Mouse (Mus musculus): ENCODE measurements around the gene Fank1. TPM values are rescaled to one million over a fixed set of nuclear protein-coding genes. Genes with fewer than 3 reads are reported as not detected.
"Not testable (repeated sequence)": the region's sequence is repeated elsewhere in the genome, so short reads cannot be mapped to it uniquely, and the experiment has no call there.

The Fank1 gene
- total and polyA plus RNA-seq, 2 experiments from 2014 or later: 3.6 to 6.0 TPM

- DNase-seq (ENCODE audit: low spot score) (no peak), ATAC-seq (no peak)
- TF ChIP-seq CTCF (IDR thresholded peaks at IDR 0.05; ENCODE audit: low read depth): no peak
- Histone ChIP-seq H3K27me3 (ENCODE audit: insufficient read depth, low read length) (no peaks in the 10 kb centered on the region), H3K4me2 (ENCODE audit: low read depth, low read length) (no peak overlapping the region), H3K9ac (replicated peaks; ENCODE audit: low read length) (no peak overlapping the region), H3K4me3 (ENCODE audit: low read length) (no peak overlapping the region), H3K27ac (no peak overlapping the region), H3K9me3 (ENCODE audit: low read length) (no peaks in the 10 kb centered on the region), H3K4me1 (ENCODE audit: insufficient read depth, low read length) (no peaks in the 10 kb centered on the region), H3K36me3 (ENCODE audit: insufficient read depth, low read length) (no peaks in the 10 kb centered on the region)
- 97% methylated on average over 8 of the region's 8 CpGs for WGBS
These were observed 103.1 kb downstream of the Fank1 start for GRCm38 (mm10) chr7:133879761-133880160.

GRCm38 (mm10) chr7:133884759-133885431 is 108.2 kb downstream of the Fank1 start:
- H3K9ac ChIP-seq (replicated peaks; ENCODE audit: low read length); ATAC-seq; H3K4me3 ChIP-seq (ENCODE audit: low read length); H3K36me3 ChIP-seq (ENCODE audit: insufficient read depth, low read length); H3K4me2 ChIP-seq (ENCODE audit: low read depth, low read length); H3K27ac ChIP-seq; H3K4me1 ChIP-seq (ENCODE audit: insufficient read depth, low read length); DNase-seq (ENCODE audit: low spot score); H3K9me3 ChIP-seq (ENCODE audit: low read length); H3K27me3 ChIP-seq (ENCODE audit: insufficient read depth, low read length): not testable (repeated sequence)
- 34% methylated on average over 5 of the region's 9 CpGs for WGBS

DNA sequence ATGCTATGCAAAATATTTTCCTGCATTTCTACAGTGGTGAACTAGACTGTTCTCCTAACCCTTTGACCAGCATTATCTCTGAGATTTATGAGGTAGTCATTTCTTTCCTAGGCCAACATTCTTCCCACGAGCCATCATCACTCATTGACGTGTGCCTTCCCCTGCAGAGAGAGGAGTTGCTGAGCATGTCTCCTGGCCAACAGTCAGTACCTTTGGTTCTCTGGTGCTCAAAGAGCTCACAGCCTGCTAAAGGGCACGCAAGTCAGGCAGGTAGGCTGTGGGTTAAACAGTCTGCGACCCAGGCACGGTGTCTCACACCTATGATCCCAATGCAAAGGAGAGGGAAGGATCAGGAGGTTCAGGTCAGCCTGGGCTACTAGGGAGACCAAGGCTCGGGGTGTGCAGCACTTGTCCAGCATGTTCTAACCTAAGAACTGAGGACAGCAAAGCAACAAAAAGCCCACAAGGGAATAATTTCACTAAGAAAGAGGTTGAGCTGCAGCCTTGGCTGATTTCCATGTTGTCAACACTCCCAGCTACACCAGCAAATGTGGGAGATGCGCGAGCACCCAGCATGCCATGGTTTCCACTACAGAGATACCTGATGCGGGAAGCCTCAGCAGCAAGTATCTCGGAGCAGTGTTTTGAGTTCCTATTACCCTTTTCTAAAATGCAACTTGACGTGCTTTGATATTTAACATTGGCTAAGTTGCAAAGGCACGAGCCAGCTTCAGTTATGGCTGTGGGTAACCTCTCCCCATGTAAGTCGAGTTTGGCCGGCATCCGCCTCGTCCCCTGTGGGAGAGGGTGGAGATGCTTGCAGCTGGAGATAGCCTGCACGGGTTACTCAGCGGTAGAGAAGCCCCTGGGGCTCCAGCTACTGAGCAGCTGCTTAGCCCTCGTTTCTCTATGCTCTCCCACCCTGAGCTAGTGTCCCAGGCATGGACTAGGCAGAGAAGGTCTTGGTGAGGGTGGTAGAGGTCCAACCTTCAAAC is 112.6 kb downstream of the Fank1 start:
- DNase-seq (ENCODE audit: low spot score) (no peak), ATAC-seq (no peak)
- no peak for TF ChIP-seq CTCF (IDR thresholded peaks at IDR 0.05; ENCODE audit: low read depth)
- Histone ChIP-seq H3K27ac (no peak overlapping the region), H3K9ac (replicated peaks; ENCODE audit: low read length) (no peak overlapping the region), H3K9me3 (ENCODE audit: low read length) (no peaks in the 10 kb centered on the region), H3K36me3 (ENCODE audit: insufficient read depth, low read length) (no peaks in the 10 kb centered on the region), H3K4me3 (ENCODE audit: low read length) (no peak overlapping the region), H3K4me1 (ENCODE audit: insufficient read depth, low read length) (no peaks in the 10 kb centered on the region), H3K4me2 (ENCODE audit: low read depth, low read length) (no peak overlapping the region), H3K27me3 (ENCODE audit: insufficient read depth, low read length) (no peaks in the 10 kb centered on the region)
- WGBS: 84% methylated on average over 19 of the region's 19 CpGs

DNA sequence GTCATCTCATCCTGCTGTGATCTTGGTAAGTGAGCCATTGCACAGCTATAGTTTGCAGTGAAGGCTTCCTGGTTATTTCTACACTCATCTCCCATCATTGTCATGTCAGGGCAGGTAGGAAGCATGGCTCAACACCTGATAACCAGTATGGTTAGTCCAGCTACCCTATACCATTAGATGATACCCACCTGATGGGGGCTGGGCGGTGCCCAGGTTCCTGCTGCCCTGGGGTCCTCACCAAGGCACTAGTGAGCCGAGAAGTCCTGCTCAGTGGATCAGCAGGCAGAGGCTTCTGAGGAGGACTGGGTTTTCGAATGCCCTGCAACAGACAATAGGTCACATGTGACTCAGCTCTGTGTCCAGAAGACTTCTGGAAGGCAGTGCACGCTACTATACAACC is 113.3 kb downstream of the Fank1 start:
- Histone ChIP-seq H3K4me1 (ENCODE audit: insufficient read depth, low read length) (no peaks in the 10 kb centered on the region), H3K27me3 (ENCODE audit: insufficient read depth, low read length) (no peaks in the 10 kb centered on the region), H3K27ac (no peak overlapping the region), H3K9me3 (ENCODE audit: low read length) (no peaks in the 10 kb centered on the region), H3K4me2 (ENCODE audit: low read depth, low read length) (no peak overlapping the region), H3K4me3 (ENCODE audit: low read length) (no peak overlapping the region), H3K9ac (replicated peaks; ENCODE audit: low read length) (no peak overlapping the region), H3K36me3 (ENCODE audit: insufficient read depth, low read length) (no peaks in the 10 kb centered on the region)
- TF ChIP-seq CTCF (IDR thresholded peaks at IDR 0.05; ENCODE audit: low read depth): no peak
- DNase-seq (ENCODE audit: low spot score) (no peak), ATAC-seq (no peak)
- 91% methylated on average over 4 of the region's 4 CpGs for whole genome bisulfite sequencing

GRCm38 (mm10) chr7:133891298-133891697 is 114.6 kb downstream of the Fank1 start:
- 91% methylated on average over 9 of the region's 9 CpGs for WGBS
- no peak for TF ChIP-seq CTCF (IDR thresholded peaks at IDR 0.05; ENCODE audit: low read depth)
- H3K9ac ChIP-seq (replicated peaks; ENCODE audit: low read length): no peak overlapping the region
- no peaks in the 10 kb centered on the region for H3K27me3 ChIP-seq (ENCODE audit: insufficient read depth, low read length)
- H3K27ac ChIP-seq: no peak overlapping the region
- H3K9me3 ChIP-seq (ENCODE audit: low read length): no peaks in the 10 kb centered on the region
- no peak for DNase-seq (ENCODE audit: low spot score)
- no peak overlapping the region for H3K4me2 ChIP-seq (ENCODE audit: low read depth, low read length)
- H3K4me3 ChIP-seq (ENCODE audit: low read length): no peak overlapping the region
- H3K4me1 ChIP-seq (ENCODE audit: insufficient read depth, low read length): no peaks in the 10 kb centered on the region
- H3K36me3 ChIP-seq (ENCODE audit: insufficient read depth, low read length): no peaks in the 10 kb centered on the region
- ATAC-seq: no peak

DNA sequence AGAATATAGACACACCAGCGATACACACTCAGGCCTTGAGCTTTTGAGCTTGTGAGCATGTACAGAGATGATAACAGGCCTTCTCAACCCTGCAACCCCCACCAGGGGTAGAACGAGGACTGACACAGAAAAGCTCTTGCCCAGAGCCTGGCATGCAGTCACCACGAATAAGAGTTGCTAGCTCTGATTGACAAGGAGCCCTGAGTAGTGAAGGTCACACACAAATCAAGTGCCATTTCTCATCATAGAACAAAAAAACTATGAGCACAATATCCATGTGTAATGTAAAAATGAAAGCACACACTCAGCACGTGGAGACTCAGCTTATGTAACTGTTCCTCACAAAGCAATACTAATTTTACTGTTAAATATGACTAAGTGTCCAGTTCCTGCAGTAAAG is 115.1 kb downstream of the Fank1 start:
- Histone ChIP-seq H3K4me1 (ENCODE audit: insufficient read depth, low read length) (no peaks in the 10 kb centered on the region), H3K4me2 (ENCODE audit: low read depth, low read length) (no peak overlapping the region), H3K9me3 (ENCODE audit: low read length) (no peaks in the 10 kb centered on the region), H3K4me3 (ENCODE audit: low read length) (no peak overlapping the region), H3K9ac (replicated peaks; ENCODE audit: low read length) (no peak overlapping the region), H3K27ac (no peak overlapping the region), H3K27me3 (ENCODE audit: insufficient read depth, low read length) (no peaks in the 10 kb centered on the region), H3K36me3 (ENCODE audit: insufficient read depth, low read length) (no peaks in the 10 kb centered on the region)
- no peak for DNase-seq (ENCODE audit: low spot score)
- no peak for ATAC-seq
- no peak for TF ChIP-seq CTCF (IDR thresholded peaks at IDR 0.05; ENCODE audit: low read depth)
- WGBS: 70% methylated on average over 4 of the region's 4 CpGs

Measured in hindbrain, postnatal 0 days (tissue).